Mouse (Mus musculus): ENCODE data around the gene Vapb.

- TF ChIP-seq CTCF (conservative IDR thresholded peaks at IDR 0.05; ENCODE audit: low read length) (no peak), POU5F1 (IDR thresholded peaks at IDR 0.05; ENCODE audit: borderline replicate concordance, low read length) (no peak)
Measured at GRCm38 (mm10) chr2:173689835-173690234, 47.5 kb upstream of the Vapb start.

Data from E14TG2a.4 (cell line).